Mouse (Mus musculus) embryonic fibroblast, embryonic 13.5 days (primary cell): ENCODE measurements around the gene Gemin5.

Experiments
- CTCF ChIP-seq: IDR thresholded peaks from 2 replicates; pipeline ENCODE4 v1.5.1; 2011; ENCODE audit warnings: mild to moderate bottlenecking, control low read depth, low read length, moderate library complexity, borderline replicate concordance; ENCODE audit not compliant: insufficient read depth
- POLR2A ChIP-seq: IDR thresholded peaks from 2 replicates; pipeline ENCODE4 v1.6.1; 2011; ENCODE audit warnings: low read depth, mild to moderate bottlenecking, control low read depth, low read length, moderate library complexity

GRCm38 (mm10) chr11:58102146-58102545 lies 66.2 kb downstream of the Gemin5 start:
- TF ChIP-seq CTCF (no peak), POLR2A (no peak)
